Mouse (Mus musculus): ENCODE data around the gene Ccni. TPM values are rescaled to one million over a fixed set of nuclear protein-coding genes. Genes with fewer than 3 reads are reported as not detected.

Ccni gene
- polyA plus RNA-seq, 1 experiment: 8.2 TPM

- H3K9me3 ChIP-seq (ENCODE audit: control insufficient read depth, low read length): peaks cover 5% of the 10 kb centered on the region; the same call in 1 of the 2 replicates
- peaks cover 6% of the 10 kb centered on the region for H3K4me1 ChIP-seq (ENCODE audit: control insufficient read depth)
- H3K4me3 ChIP-seq (replicated peaks): no peak overlapping the region
- H3K36me3 ChIP-seq (ENCODE audit: control insufficient read depth): peaks cover 2% of the 10 kb centered on the region; the same call in 1 of the 2 replicates
- H3K27me3 ChIP-seq (ENCODE audit: control insufficient read depth): no peaks in the 10 kb centered on the region
- TF ChIP-seq GATA1 (IDR thresholded peaks at IDR 0.05; ENCODE audit: low read length): no peak
- TF ChIP-seq TAL1 (IDR thresholded peaks at IDR 0.05; ENCODE audit: low read length): no peak
These were observed 72.7 kb downstream of the Ccni start for GRCm38 (mm10) chr5:93133445-93134244.

Other genes starting within 250 kb of the Ccni start
- gene Sowahb, start 161.5 kb downstream of the Ccni start, polyA plus RNA-seq (2012): 0.01 TPM in 1 of 2 replicates, not detected in the other
- 0.27 and 0.68 TPM in 2 replicates for gene Sept11, start 113.1 kb downstream of the Ccni start, polyA plus RNA-seq (2012)
- gene 2010109A12Rik, start within 50 bp of the Ccni start, polyA plus RNA-seq (2012): not detected in 2 replicates
- gene Ccng2, start 60.8 kb upstream of the Ccni start, polyA plus RNA-seq (2012): 0.82 and 1.4 TPM in 2 replicates